Mouse (Mus musculus) CD8-positive naive resting alpha-beta T cell, adult 2 months (primary cell): ENCODE data around the gene Bcl2l11.

Source experiments
- DNase-seq, 2 experiments: peaks; one replicate each; pipeline ENCODE4 v3.0.0; 2022; ENCODE audit warnings: low read depth in 2 of 2, low spot score in 2 of 2

The Bcl2l11 gene

DNA sequence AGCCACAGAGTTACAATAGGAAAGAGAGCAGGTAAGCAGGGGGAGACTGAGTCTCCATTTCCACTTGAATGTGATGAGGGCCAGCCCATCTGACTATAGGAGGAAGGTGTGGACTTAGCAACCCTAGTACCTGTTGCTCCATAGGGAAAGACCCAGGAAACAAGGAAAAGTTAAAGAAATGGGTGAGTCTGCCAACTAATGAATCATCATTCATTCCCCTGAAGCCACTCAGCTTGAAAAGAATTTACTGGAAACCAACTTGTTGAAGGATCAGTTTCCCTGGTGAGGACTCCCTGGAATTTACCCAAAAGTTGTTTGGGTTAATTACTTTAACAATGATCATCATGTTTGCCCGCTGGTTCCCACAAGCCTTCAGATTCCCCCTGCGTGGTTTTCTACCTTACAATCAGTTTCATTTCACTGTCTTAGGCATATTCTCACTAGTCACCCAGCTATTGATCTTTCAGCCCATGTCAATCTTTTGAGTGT lies 84.0 kb downstream of the Bcl2l11 start:
- DNase-seq: no peak

DNA sequence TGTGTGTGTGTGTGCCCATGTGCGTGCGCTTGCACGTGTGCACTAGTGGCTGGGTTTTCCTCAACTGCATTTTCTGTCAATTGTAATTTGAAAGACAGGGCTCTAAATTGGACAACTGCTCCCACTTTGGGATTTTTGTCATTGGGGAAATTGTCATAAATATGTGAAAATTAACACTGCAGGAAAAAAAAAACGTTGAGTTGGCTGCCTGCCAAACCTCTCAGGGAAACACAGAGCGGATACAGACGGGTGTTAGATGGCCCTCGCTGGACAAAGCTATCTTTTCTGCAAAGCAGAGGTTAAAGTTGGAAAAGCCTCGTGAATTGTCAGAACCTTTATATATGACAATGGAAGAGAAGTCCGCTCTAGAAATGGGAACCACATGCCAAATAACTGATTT lies 84.5 kb downstream of the Bcl2l11 start:
- no peak for DNase-seq

DNA sequence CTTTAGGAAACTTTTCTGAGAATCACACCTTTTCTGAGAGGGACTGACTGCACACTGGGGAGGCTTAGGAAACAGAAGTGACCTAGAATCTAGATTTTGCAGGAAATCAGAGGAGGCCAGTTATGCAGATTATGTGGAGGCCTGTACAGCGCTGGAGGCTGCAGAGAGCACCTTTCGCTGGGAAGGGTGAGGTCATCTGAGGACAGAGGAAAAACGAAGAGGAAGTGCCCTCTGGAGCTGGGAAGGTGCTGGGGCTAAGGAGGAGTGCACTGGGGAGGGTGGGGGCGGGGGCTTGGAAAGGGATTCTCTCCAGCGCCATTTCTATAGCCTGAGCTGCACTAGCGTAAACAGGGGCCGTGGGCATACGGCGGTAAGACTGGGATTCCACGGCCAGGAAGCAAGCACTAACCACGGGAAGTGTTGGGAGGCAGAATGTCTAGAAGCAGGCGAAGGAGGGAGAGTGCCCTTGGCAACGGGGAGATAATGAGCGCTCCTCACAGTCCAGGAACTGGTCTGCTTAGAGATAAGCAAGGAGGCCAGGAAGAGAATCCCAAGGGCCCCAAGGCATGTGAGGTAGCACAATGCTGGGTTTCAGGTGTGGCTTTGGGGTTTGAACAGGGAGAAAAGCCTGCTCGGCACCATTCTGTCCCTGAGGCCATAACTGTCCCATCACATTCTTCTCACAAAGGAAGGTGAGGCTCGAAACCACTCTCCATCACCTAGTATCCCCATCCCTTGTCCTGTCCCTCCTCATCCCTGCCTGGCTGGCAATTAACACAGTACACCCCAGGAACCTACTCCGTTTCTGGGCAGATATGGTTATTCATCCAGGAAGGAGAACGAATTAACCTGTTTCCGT lies 85.4 kb downstream of the Bcl2l11 start:
- DNase-seq: no peak

DNA sequence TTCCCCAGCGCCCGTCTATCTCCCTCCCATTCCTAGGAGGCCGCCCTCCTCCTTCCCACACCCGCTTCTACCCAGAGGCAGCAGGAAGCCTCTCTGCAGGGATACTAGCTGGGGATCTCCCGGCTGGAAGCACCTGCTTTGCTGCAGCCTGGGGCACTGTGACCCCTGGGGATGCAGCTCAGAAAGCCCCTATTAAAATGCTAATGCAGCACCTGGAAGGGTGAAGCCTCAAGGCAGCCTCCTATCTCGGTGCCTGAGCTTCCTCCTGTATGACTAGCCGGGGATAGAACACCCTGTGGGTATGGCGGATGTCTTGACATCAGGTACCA lies 86.0 kb downstream of the Bcl2l11 start:
- no peak for DNase-seq
